22 mouse cellular contexts compared by ENCODE assay signal in genomic region chr8:120083261-120083660, GRCm38 (mm10). TPM values are rescaled to one million over a fixed set of nuclear protein-coding genes. Genes with fewer than 3 reads are reported as not detected.
A peak's percentile ranks its signal among the peaks of the same experiment; 100 is the strongest.
DNase-seq lines count a peak whose midpoint lies in the region; ATAC-seq and TF ChIP-seq lines count a peak whose summit lies in the region.
"Had no signal": no experiment of that assay in that cellular context is flagged by ENCODE, and none has a peak within 500 bp of the region (broad histone marks: within the 10 kb centered on the region; RNA-seq: fewer than 3 reads in every experiment).

No protein-coding gene starts in this region.

- TF ChIP-seq CTCF in cerebellum, adult 2 months (IDR thresholded peaks at IDR 0.05; ENCODE audit: borderline replicate concordance, insufficient read depth, low read depth, low read length) = no peak
- TF ChIP-seq CTCF in brain, embryonic 14.5 days (IDR thresholded peaks at IDR 0.05; ENCODE audit: borderline replicate concordance, extremely low read depth, insufficient read depth, insufficient read length) = no peak

- peaks cover 6% of the 10 kb centered on the region for H3K4me1 ChIP-seq in cerebellum, adult 2 months (ENCODE audit: control insufficient read depth, insufficient read depth, low read length)
- H3K4me1 ChIP-seq: midbrain, embryonic 10.5 days; neural tube, embryonic 13.5 days had no signal

- H3K27ac ChIP-seq in cerebellum, adult 2 months (ENCODE audit: insufficient read depth, low read length) = no peak overlapping the region
- H3K27ac ChIP-seq: heart, embryonic 10.5 days; midbrain, embryonic 10.5 days; neural tube, embryonic 13.5 days; stomach, postnatal 0 days had no signal

- peak; percentile 54 to 57 for DNase-seq in cerebellum, adult 2 months
- peak; percentile 45 to 59 for DNase-seq in layer of hippocampus, postnatal 10 days (ENCODE audit: low spot score in 2 of 2)
- no peak for DNase-seq in layer of hippocampus, adult 9-10 months (ENCODE audit: low spot score)
- DNase-seq in brain, embryonic 14.5 days (ENCODE audit: low read depth) = peak; percentile 75
- peak; percentile 60 to 70 for DNase-seq in cerebellum, postnatal 25 days
- DNase-seq in thymus, postnatal 25 days = no peak
- DNase-seq in urinary bladder, postnatal 14 days (ENCODE audit: low spot score) = no peak
- DNase-seq: embryo, embryonic 11 days; gastrocnemius, postnatal 36 days; heart, postnatal 14 days; kidney, adult 8-10 months; kidney, postnatal 25 days; liver; liver, postnatal 0 days; right cerebral cortex, postnatal 14 days had no signal

- 22% methylated on average over 8 of the region's 8 CpGs for WGBS in cerebellum, adult 2 months

- H3K4me3 ChIP-seq in cerebellum, adult 2 months (replicated peaks; ENCODE audit: insufficient read depth, low read depth, low read length) = no peak overlapping the region
- H3K4me3 ChIP-seq: heart, embryonic 10.5 days; midbrain, embryonic 10.5 days; neural tube, embryonic 13.5 days had no signal

- H3K27me3 ChIP-seq in cerebellum, adult 2 months (ENCODE audit: control insufficient read depth, insufficient read depth, low read length) = no peaks in the 10 kb centered on the region
- H3K27me3 ChIP-seq: neural tube, embryonic 13.5 days; Patski had no signal

- no peak for ATAC-seq in cerebellum, adult (ENCODE audit: insufficient number of reproducible peaks, low FRiP score, low TSS enrichment)
- ATAC-seq: activated CD4-positive, CD25-positive, alpha-beta regulatory T cell, adult 4 months; liver, postnatal 0 days; Patski had no signal

- TF ChIP-seq POLR2A in cerebellum, adult 2 months (IDR thresholded peaks at IDR 0.05; ENCODE audit: borderline replicate concordance, insufficient read depth, low read length) = no peak
- TF ChIP-seq POLR2A in brain, embryonic 14.5 days (IDR thresholded peaks at IDR 0.05; ENCODE audit: borderline replicate concordance, extremely low read depth, insufficient read depth, insufficient read length, poor library complexity, severe bottlenecking) = no peak

RNA-seq across cellular contexts. Expression of gene Zdhhc7, which starts 18.0 kb away (rescaled TPM):
- 34.7 and 39.3 TPM in 2 replicates for polyA plus RNA-seq in cerebellum, adult 2 months (2012; rRNA removed)
- total RNA-seq in layer of hippocampus, postnatal 10 days (2021) = 10 to 100 TPM; 37.7 to 40.4 TPM
- polyA plus RNA-seq in brain, embryonic 14.5 days (2012; rRNA removed) = 35.1 and 36.6 TPM in 2 replicates

RNA-seq across cellular contexts. Expression of gene 6430548M08Rik, which starts 30.7 kb away (rescaled TPM):
- polyA plus RNA-seq in cerebellum, adult 2 months (2012; rRNA removed) = 175 and 188 TPM in 2 replicates
- total RNA-seq in layer of hippocampus, postnatal 10 days (2021) = 10 to 100 TPM; 76.5 to 86.8 TPM
- polyA plus RNA-seq in brain, embryonic 14.5 days (2012; rRNA removed) = 23.5 and 32.6 TPM in 2 replicates
- polyA plus RNA-seq: activated CD4-positive, CD25-positive, alpha-beta regulatory T cell, adult 4 months had no signal

Comparison
In these comparisons a context has a peak if more than half of its experiments do, and no peak if none do; other contexts are left out.
1. DNase-seq: peak in cerebellum, adult 2 months (2 of 2), layer of hippocampus, postnatal 10 days (2 of 2), brain, embryonic 14.5 days (single experiment) and cerebellum, postnatal 25 days (2 of 2); none in layer of hippocampus, adult 9-10 months (single experiment), thymus, postnatal 25 days (single experiment) and urinary bladder, postnatal 14 days (single experiment).